Mouse (Mus musculus) heart, postnatal 0 days (tissue): ENCODE results near the gene Fezf1. TPM values are rescaled to one million over a fixed set of nuclear protein-coding genes. Genes with fewer than 3 reads are reported as not detected.

Experiments
- ATAC-seq: fragments of 200-750 bp; cut with Nextera tagmentation; 2 replicates; pipeline ENCODE4 v1.8.0; 2017; ENCODE audit warnings: low read depth, moderate number of reproducible peaks, moderate library complexity; ENCODE audit not compliant: insufficient read depth
- DNase-seq: peaks from one replicate; pipeline ENCODE4 v3.0.0-alpha.2; 2016; ENCODE audit warnings: low spot score
- H3K27ac ChIP-seq: fragments of 300-500 bp; sonication (generic); 2 replicates; pipeline ENCODE4 v1.5.1; 2014; ENCODE audit warnings: low read depth, mild to moderate bottlenecking
- H3K27me3 ChIP-seq: fragments of 300-500 bp; sonication (generic); 2 replicates; pipeline ENCODE4 v1.6.1; 2014; ENCODE audit warnings: low read length, mixed read lengths; ENCODE audit not compliant: control insufficient read depth, insufficient read depth
- H3K36me3 ChIP-seq: fragments of 300-500 bp; sonication (generic); replicated peaks from 2 replicates; pipeline ENCODE4 v1.6.1; 2014; ENCODE audit warnings: low read length, mixed read lengths; ENCODE audit not compliant: control insufficient read depth, insufficient read depth
- H3K4me1 ChIP-seq: fragments of 300-500 bp; sonication (generic); 2 replicates; pipeline ENCODE4 v1.6.1; 2014; ENCODE audit warnings: antibody characterized with exemption; ENCODE audit not compliant: control insufficient read depth, insufficient read depth
- H3K4me2 ChIP-seq: fragments of 300-500 bp; sonication (generic); 2 replicates; pipeline ENCODE4 v1.6.1; 2014; ENCODE audit warnings: low read depth, mild to moderate bottlenecking, low read length, moderate library complexity
- H3K4me3 ChIP-seq: fragments of 300-500 bp; sonication (generic); 2 replicates; pipeline ENCODE4 v1.5.1; 2014; ENCODE audit warnings: low read depth, low read length
- H3K9ac ChIP-seq: fragments of 300-500 bp; sonication (generic); replicated peaks from 2 replicates; pipeline ENCODE4 v1.6.1; 2014; ENCODE audit warnings: low read depth, low read length, mixed read lengths
- H3K9me3 ChIP-seq: fragments of 300-500 bp; sonication (generic); replicated peaks from 2 replicates; pipeline ENCODE4 v1.6.1; 2016; ENCODE audit warnings: low read length; ENCODE audit not compliant: control insufficient read depth
- CTCF ChIP-seq: IDR thresholded peaks from 2 replicates; pipeline ENCODE4 v1.5.1; 2016; ENCODE audit warnings: antibody characterized with exemption, control low read depth, low read depth
- EP300 ChIP-seq: IDR thresholded peaks from 2 replicates; pipeline ENCODE4 v1.6.1; 2016; ENCODE audit warnings: antibody characterized with exemption, low read depth
- WGBS: fragments of 180-500 bp; shearing (Covaris S2); extraction: QIAGEN DNeasy Blood & Tissue Kit; methylation state at CpG from one replicate; pipeline ENCODE4 v1.1.7; 2014; 5-methylcytosine and 5-hydroxymethylcytosine counted together
- polyA plus RNA-seq: library from polyadenylated mRNA; unstranded; fragments of >200 nt; fragmentation: Nextera tagmentation; extraction: Ambion mirVana; gene quantifications from 2 replicates; pipeline ENCODE4 v1.2.1, GENCODE M21; 2015
- total RNA-seq: library from RNA; depleted of rRNA; stranded (reverse); fragments of >200 nt; gene quantifications from 2 replicates; pipeline ENCODE4 v1.2.3, GENCODE M21; 2014; ENCODE audit warnings: low replicate concordance

Gene Fezf1
- total and polyA plus RNA-seq, 2 experiments from 2014 or later = not detected

GRCm38 (mm10) chr6:23273483-23273882, 25.3 kb upstream of the Fezf1 start:
- Histone ChIP-seq H3K27me3 (peaks cover 23% of the 10 kb centered on the region; the same call in 1 of the 2 replicates), H3K4me2 (no peak overlapping the region), H3K9ac (no peak overlapping the region), H3K9me3 (no peaks in the 10 kb centered on the region), H3K27ac (no peak overlapping the region), H3K36me3 (no peaks in the 10 kb centered on the region), H3K4me1 (no peaks in the 10 kb centered on the region), H3K4me3 (no peak overlapping the region)
- no peak for DNase-seq
- no peak for ATAC-seq
- WGBS = 67% methylated on average over 4 of the region's 4 CpGs
- TF ChIP-seq EP300 = no peak

- Histone ChIP-seq H3K4me1 (no peaks in the 10 kb centered on the region), H3K36me3 (no peaks in the 10 kb centered on the region), H3K27ac (no peak overlapping the region), H3K9ac (no peak overlapping the region), H3K27me3 (peaks cover 26% of the 10 kb centered on the region; the same call in 1 of the 2 replicates), H3K9me3 (no peaks in the 10 kb centered on the region), H3K4me2 (no peak overlapping the region), H3K4me3 (no peak overlapping the region)
- TF ChIP-seq CTCF (no peak), EP300 (no peak)
- ATAC-seq (no peak), DNase-seq (no peak)
- 15% methylated on average over 11 of the region's 11 CpGs for WGBS
Observed at GRCm38 (mm10) chr6:23272979-23273378, 24.8 kb upstream of the Fezf1 start.

- 38% methylated on average over 7 of the region's 7 CpGs for WGBS
- Histone ChIP-seq H3K27me3 (peaks cover 26% of the 10 kb centered on the region; the same call in 1 of the 2 replicates), H3K4me1 (no peaks in the 10 kb centered on the region), H3K9ac (no peak overlapping the region), H3K4me2 (no peak overlapping the region), H3K36me3 (no peaks in the 10 kb centered on the region), H3K27ac (no peak overlapping the region), H3K9me3 (no peaks in the 10 kb centered on the region), H3K4me3 (no peak overlapping the region)
- TF ChIP-seq EP300 (no peak), CTCF (no peak)
- ATAC-seq (no peak), DNase-seq (no peak)
Observed at GRCm38 (mm10) chr6:23272542-23272941, 24.4 kb upstream of the Fezf1 start.

- Histone ChIP-seq H3K9ac (no peak overlapping the region), H3K4me3 (peak overlapping the region; percentile 5; the same call in 1 of the 2 replicates), H3K4me1 (no peaks in the 10 kb centered on the region), H3K27me3 (peaks cover 72% of the 10 kb centered on the region), H3K9me3 (no peaks in the 10 kb centered on the region), H3K27ac (no peak overlapping the region), H3K4me2 (no peak overlapping the region), H3K36me3 (no peaks in the 10 kb centered on the region)
- DNase-seq (no peak), ATAC-seq (no peak)
- 4% methylated on average over 9 of the region's 9 CpGs for WGBS
- no peak for TF ChIP-seq CTCF
- no peak for TF ChIP-seq EP300
Observed at GRCm38 (mm10) chr6:23260738-23261050, 12.5 kb upstream of the Fezf1 start.

- H3K4me2 ChIP-seq = no peak overlapping the region
- TF ChIP-seq EP300 (no peak), CTCF (no peak)
- DNase-seq (no peak), ATAC-seq (no peak)
- no peaks in the 10 kb centered on the region for H3K4me1 ChIP-seq
- peak overlapping the region; percentile 5; the same call in 1 of the 2 replicates for H3K4me3 ChIP-seq
- H3K27me3 ChIP-seq = peaks cover 74% of the 10 kb centered on the region
- no peaks in the 10 kb centered on the region for H3K36me3 ChIP-seq
- H3K27ac ChIP-seq = no peak overlapping the region
- H3K9ac ChIP-seq = no peak overlapping the region
- 3% methylated on average over 36 of the region's 36 CpGs for WGBS
- no peaks in the 10 kb centered on the region for H3K9me3 ChIP-seq
Observed at GRCm38 (mm10) chr6:23260016-23260737, 12.0 kb upstream of the Fezf1 start.

- WGBS = 30% methylated on average over 3 of the region's 3 CpGs
- ATAC-seq (no peak), DNase-seq (no peak)
- H3K9ac ChIP-seq = no peak overlapping the region
- no peak for TF ChIP-seq EP300
- no peak for TF ChIP-seq CTCF
- H3K4me3 ChIP-seq = no peak overlapping the region
- H3K4me2 ChIP-seq = no peak overlapping the region
- H3K27me3 ChIP-seq = peaks cover 89% of the 10 kb centered on the region
- no peaks in the 10 kb centered on the region for H3K9me3 ChIP-seq
- H3K27ac ChIP-seq = no peak overlapping the region
- no peaks in the 10 kb centered on the region for H3K4me1 ChIP-seq
- no peaks in the 10 kb centered on the region for H3K36me3 ChIP-seq
Observed at GRCm38 (mm10) chr6:23257981-23258380, 9.8 kb upstream of the Fezf1 start.
